Mouse (Mus musculus): ENCODE measurements around the gene Ppfia4.

GRCm38 (mm10) chr1:134361195-134361856, 28.6 kb upstream of the Ppfia4 start:
- no peak for TF ChIP-seq CTCF (IDR thresholded peaks at IDR 0.05)
- no peak for TF ChIP-seq POLR2A (IDR thresholded peaks at IDR 0.05; ENCODE audit: insufficient read depth, low read depth, low read length)
